Mouse (Mus musculus) heart, postnatal 10 days (tissue): Measurements from ENCODE around the gene Ano1. TPM values are rescaled to one million over a fixed set of nuclear protein-coding genes. Genes with fewer than 3 reads are reported as not detected.

Experiments
- DNase-seq, 2 experiments: peaks; one replicate each; pipeline ENCODE4 v3.0.0; 2021
- intact Hi-C: fragments of 180-260 bp; cut with DNase I; formaldehyde crosslinking; loops from one replicate; pipeline ENCODE4 v1.15.1; 2025
- total RNA-seq, 2 experiments: library from RNA; stranded (reverse); gene quantifications; 2 replicates each; pipeline ENCODE4 v1.2.3; 2021

Gene Ano1
- total RNA-seq, 2 experiments from 2014 or later, result 18.9 to 24.6 TPM

- peak; percentile 98 for DNase-seq
- intact Hi-C loops, result loop anchor here (2.0 kb wide), 1 partner anchor 23 kb away; no protein-coding TSS in a partner anchor
Observed at GRCm38 (mm10) chr7:144553237-144554122, 198.3 kb downstream of the Ano1 start, which contains the start of gene Ppfia1. Ppfia1 (minus strand) TSS chr7:144553729.

- intact Hi-C loops, result no loop called here
- no peak for DNase-seq
Observed at GRCm38 (mm10) chr7:144552274-144552673, 199.5 kb downstream of the Ano1 start.

- intact Hi-C loops, result no loop called here
- no peak for DNase-seq
Observed at GRCm38 (mm10) chr7:144550811-144551210, 201.0 kb downstream of the Ano1 start.

- DNase-seq, result no peak
- intact Hi-C loops, result no loop called here
Observed at GRCm38 (mm10) chr7:144549904-144550566, 201.7 kb downstream of the Ano1 start.

GRCm38 (mm10) chr7:144545231-144545630 is 206.5 kb downstream of the Ano1 start:
- intact Hi-C loops, result no loop called here
- peak; percentile 64 to 81 for DNase-seq

- intact Hi-C loops, result loop anchor here (5.0 kb wide), 1 partner anchor 36 kb away; no protein-coding TSS in a partner anchor
- DNase-seq, result no peak
Observed at GRCm38 (mm10) chr7:144541351-144541750, 210.4 kb downstream of the Ano1 start.

GRCm38 (mm10) chr7:144539146-144539545 is 212.6 kb downstream of the Ano1 start:
- intact Hi-C loops, result no loop called here
- DNase-seq, result no peak

Other genes starting within 250 kb of the Ano1 start
- gene Ppfia1, start 198.2 kb downstream of the Ano1 start, total RNA-seq, result 10 to 100 TPM; 69.9 to 81.5 TPM
- 10 to 100 TPM; 10.6 to 13.1 TPM for gene Fadd, start 169.5 kb downstream of the Ano1 start, total RNA-seq
- gene Fgf3, start 86.1 kb upstream of the Ano1 start, total RNA-seq, result not detected
- gene Fgf4, start 95.4 kb upstream of the Ano1 start, total RNA-seq, result not detected
- gene Fgf15, start 144.6 kb upstream of the Ano1 start, total RNA-seq, result not detected
- 10 to 100 TPM; 13.6 to 16.2 TPM for gene LTO1, start 163.1 kb upstream of the Ano1 start, total RNA-seq
- gene Ccnd1, start 188.0 kb upstream of the Ano1 start, total RNA-seq, result 100 to 1,000 TPM in 1 of 2 experiments, 10 to 100 TPM in 1; 89.8 to 102 TPM